Mouse (Mus musculus): Measurements from ENCODE around the gene Ssb. TPM values are rescaled to one million over a fixed set of nuclear protein-coding genes. Genes with fewer than 3 reads are reported as not detected.

Gene Ssb
- polyA plus RNA-seq, 1 experiment from 2014 or later, result 193 TPM

GRCm38 (mm10) chr2:69830116-69830515 lies 31.2 kb upstream of the Ssb start:
- H3K4me3 ChIP-seq, result no peak overlapping the region
- no peak overlapping the region for H3K4me2 ChIP-seq
- H3K9ac ChIP-seq, result no peak overlapping the region
- H3K27ac ChIP-seq (replicated peaks), result no peak overlapping the region
- peaks cover 84% of the 10 kb centered on the region for H3K36me3 ChIP-seq
- peaks cover 18% of the 10 kb centered on the region for H3K4me1 ChIP-seq
- no peak for ATAC-seq (ENCODE audit: extremely low read depth, insufficient number of reproducible peaks, low FRiP score, low TSS enrichment)
- no peaks in the 10 kb centered on the region for H3K27me3 ChIP-seq (replicated peaks)
- WGBS, result 71% methylated on average over 8 of the region's 8 CpGs
- H3K9me3 ChIP-seq, result no peaks in the 10 kb centered on the region

DNA sequence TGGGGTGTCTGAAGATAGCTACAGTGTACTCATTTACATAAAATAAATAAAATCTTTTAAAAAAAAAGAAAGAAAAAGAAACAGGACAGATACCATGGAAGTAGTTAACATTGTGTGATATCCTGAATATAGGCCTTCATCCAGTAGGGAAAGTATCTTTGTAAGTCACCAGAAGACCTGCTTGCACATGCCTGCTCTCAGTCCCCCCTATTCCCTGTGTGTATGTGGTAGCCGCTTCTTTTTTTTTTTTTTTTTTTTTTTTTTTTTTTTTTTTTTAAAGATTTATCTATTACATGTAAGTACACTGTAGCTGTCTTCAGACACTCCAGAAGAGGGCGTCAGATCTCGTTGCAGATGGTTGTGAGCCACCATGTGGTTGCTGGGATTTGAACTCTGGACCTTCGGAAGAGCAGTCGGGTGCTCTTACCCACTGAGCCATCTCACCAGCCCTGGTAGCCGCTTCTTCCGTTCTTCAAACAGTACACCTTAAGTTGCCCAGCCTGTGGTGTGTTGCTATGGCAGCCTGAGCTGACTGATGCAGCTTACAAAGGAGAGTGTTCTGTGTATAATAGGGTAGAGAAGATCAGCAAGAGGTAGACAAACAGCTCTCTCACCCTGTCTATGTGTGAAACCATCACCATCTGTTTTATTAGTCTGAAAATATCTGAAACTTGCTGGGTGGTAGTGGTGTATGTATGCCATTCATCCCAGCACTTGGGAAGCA lies 24.0 kb upstream of the Ssb start:
- 76% methylated on average over 7 of the region's 7 CpGs for WGBS
- no peaks in the 10 kb centered on the region for H3K4me1 ChIP-seq
- no peaks in the 10 kb centered on the region for H3K9me3 ChIP-seq
- peaks cover 48% of the 10 kb centered on the region for H3K36me3 ChIP-seq
- H3K4me2 ChIP-seq, result no peak overlapping the region
- H3K27ac ChIP-seq (replicated peaks), result no peak overlapping the region
- no peaks in the 10 kb centered on the region for H3K27me3 ChIP-seq (replicated peaks)
- H3K4me3 ChIP-seq, result no peak overlapping the region
- no peak for ATAC-seq (ENCODE audit: extremely low read depth, insufficient number of reproducible peaks, low FRiP score, low TSS enrichment)
- H3K9ac ChIP-seq, result no peak overlapping the region

DNA sequence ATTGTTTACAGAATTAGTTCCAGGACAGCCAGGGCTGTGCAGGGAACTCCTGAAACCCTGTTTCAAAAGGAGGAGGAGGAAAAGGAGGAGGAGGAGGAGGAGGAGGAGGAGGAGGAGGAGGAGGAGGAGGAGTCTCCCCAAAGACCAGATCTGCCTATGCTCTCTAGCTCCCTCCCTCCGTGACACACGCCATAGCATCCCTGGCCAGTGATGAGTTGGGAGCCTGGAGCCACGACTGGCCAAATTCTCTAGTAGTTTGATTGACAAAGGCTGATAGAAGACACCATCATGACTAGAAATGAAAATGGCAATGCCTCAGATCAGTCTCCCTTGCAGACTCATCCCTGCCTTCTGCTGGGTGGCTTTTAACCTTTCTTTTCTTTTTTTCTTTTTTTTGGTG lies 23.4 kb upstream of the Ssb start:
- Histone ChIP-seq H3K4me3 (no peak overlapping the region), H3K9me3 (no peaks in the 10 kb centered on the region), H3K4me2 (no peak overlapping the region), H3K4me1 (no peaks in the 10 kb centered on the region), H3K27ac (replicated peaks) (no peak overlapping the region), H3K27me3 (replicated peaks) (no peaks in the 10 kb centered on the region), H3K36me3 (peaks cover 42% of the 10 kb centered on the region), H3K9ac (no peak overlapping the region)
- 42% methylated on average over 3 of the region's 3 CpGs for WGBS
- no peak for ATAC-seq (ENCODE audit: extremely low read depth, insufficient number of reproducible peaks, low FRiP score, low TSS enrichment)

GRCm38 (mm10) chr2:69838707-69839106 lies 22.7 kb upstream of the Ssb start:
- Histone ChIP-seq H3K27me3 (replicated peaks) (no peaks in the 10 kb centered on the region), H3K9me3 (no peaks in the 10 kb centered on the region), H3K9ac (no peak overlapping the region), H3K4me1 (no peaks in the 10 kb centered on the region), H3K4me2 (no peak overlapping the region), H3K27ac (replicated peaks) (no peak overlapping the region), H3K36me3 (peaks cover 35% of the 10 kb centered on the region), H3K4me3 (no peak overlapping the region)
- no peak for ATAC-seq (ENCODE audit: extremely low read depth, insufficient number of reproducible peaks, low FRiP score, low TSS enrichment)

GRCm38 (mm10) chr2:69840261-69840660 lies 21.1 kb upstream of the Ssb start:
- no peaks in the 10 kb centered on the region for H3K9me3 ChIP-seq
- no peak overlapping the region for H3K4me3 ChIP-seq
- ATAC-seq (ENCODE audit: extremely low read depth, insufficient number of reproducible peaks, low FRiP score, low TSS enrichment), result no peak
- no peak overlapping the region for H3K27ac ChIP-seq (replicated peaks)
- no peak overlapping the region for H3K4me2 ChIP-seq
- no peak overlapping the region for H3K9ac ChIP-seq
- peaks cover 21% of the 10 kb centered on the region for H3K36me3 ChIP-seq
- H3K4me1 ChIP-seq, result no peaks in the 10 kb centered on the region
- H3K27me3 ChIP-seq (replicated peaks), result no peaks in the 10 kb centered on the region
- 36% methylated on average over 6 of the region's 6 CpGs for WGBS

DNA sequence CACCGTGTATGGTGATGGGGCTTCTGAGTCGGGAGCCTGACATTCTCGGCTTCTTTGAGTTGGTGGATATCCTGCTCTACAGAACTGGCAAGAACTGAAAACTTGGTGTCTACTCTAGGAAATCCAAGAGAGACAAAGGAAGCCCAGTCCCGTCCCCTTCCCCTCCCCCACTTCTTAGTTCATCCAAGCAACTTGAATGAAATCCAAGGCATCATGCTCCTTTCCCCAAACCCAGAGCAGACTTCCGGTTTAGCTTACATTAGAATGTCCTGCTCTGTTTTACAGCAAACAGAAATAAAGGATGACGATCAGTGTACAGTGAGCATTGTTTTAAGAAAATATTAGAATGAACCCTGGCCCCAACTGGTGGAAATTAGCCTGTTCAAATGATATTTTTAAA lies 12.1 kb upstream of the Ssb start:
- Histone ChIP-seq H3K27ac (replicated peaks) (peak overlapping the region; percentile 68; the same call in 1 of the 2 replicates), H3K4me2 (no peak overlapping the region), H3K27me3 (replicated peaks) (no peaks in the 10 kb centered on the region), H3K4me1 (no peaks in the 10 kb centered on the region), H3K36me3 (no peaks in the 10 kb centered on the region), H3K9ac (no peak overlapping the region), H3K4me3 (no peak overlapping the region), H3K9me3 (no peaks in the 10 kb centered on the region)
- no peak for ATAC-seq (ENCODE audit: extremely low read depth, insufficient number of reproducible peaks, low FRiP score, low TSS enrichment)
- 55% methylated on average over 6 of the region's 6 CpGs for WGBS

DNA sequence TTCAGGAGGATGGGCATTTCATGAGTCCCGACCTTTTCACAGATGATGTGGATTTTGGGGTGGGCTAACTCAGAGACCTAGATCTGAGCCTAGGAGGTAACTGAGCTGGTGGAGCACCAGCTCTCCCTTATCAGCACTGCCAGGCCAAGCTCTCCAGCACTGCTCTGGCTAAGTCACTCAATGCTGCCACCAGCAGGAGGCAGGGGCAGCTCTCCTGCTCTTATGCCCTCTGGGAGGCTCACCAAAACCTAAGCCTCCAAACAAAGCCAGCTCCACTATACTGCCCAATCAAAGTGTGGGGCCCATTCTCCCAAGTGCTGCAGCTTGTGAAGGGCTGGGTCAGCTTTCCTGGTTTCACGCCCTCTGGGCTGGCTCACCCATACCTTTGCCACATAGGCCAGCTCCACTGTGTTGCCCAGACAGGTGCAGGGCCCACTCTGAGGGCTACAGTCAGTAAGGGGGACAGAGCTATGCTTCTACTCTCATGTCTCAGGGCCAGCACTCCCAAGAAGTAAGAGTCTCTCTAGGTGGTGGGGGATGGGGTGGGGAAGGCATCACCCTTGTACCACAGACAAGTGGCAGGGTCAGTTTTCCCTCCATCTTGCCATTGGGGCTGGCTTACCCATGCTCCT lies 9.8 kb upstream of the Ssb start:
- H3K4me1 ChIP-seq, result no peaks in the 10 kb centered on the region
- H3K9ac ChIP-seq, result no peak overlapping the region
- no peak overlapping the region for H3K4me2 ChIP-seq
- WGBS, result 65% methylated on average over 2 of the region's 2 CpGs
- ATAC-seq (ENCODE audit: extremely low read depth, insufficient number of reproducible peaks, low FRiP score, low TSS enrichment), result no peak; the same call in 1 of the 2 replicates
- H3K27ac ChIP-seq (replicated peaks), result no peak overlapping the region
- H3K4me3 ChIP-seq, result no peak overlapping the region
- no peaks in the 10 kb centered on the region for H3K36me3 ChIP-seq
- no peaks in the 10 kb centered on the region for H3K27me3 ChIP-seq (replicated peaks)
- no peaks in the 10 kb centered on the region for H3K9me3 ChIP-seq

GRCm38 (mm10) chr2:69856392-69856791 lies 5.0 kb upstream of the Ssb start:
- Histone ChIP-seq H3K4me1 (peaks cover 3% of the 10 kb centered on the region; the same call in 1 of the 2 replicates), H3K27me3 (replicated peaks) (no peaks in the 10 kb centered on the region), H3K27ac (replicated peaks) (no peak overlapping the region), H3K36me3 (no peaks in the 10 kb centered on the region), H3K4me2 (no peak overlapping the region), H3K4me3 (no peak overlapping the region), H3K9me3 (no peaks in the 10 kb centered on the region), H3K9ac (no peak overlapping the region)
- ATAC-seq (ENCODE audit: extremely low read depth, insufficient number of reproducible peaks, low FRiP score, low TSS enrichment), result no peak
- WGBS, result 28% methylated on average over 8 of the region's 8 CpGs

DNA sequence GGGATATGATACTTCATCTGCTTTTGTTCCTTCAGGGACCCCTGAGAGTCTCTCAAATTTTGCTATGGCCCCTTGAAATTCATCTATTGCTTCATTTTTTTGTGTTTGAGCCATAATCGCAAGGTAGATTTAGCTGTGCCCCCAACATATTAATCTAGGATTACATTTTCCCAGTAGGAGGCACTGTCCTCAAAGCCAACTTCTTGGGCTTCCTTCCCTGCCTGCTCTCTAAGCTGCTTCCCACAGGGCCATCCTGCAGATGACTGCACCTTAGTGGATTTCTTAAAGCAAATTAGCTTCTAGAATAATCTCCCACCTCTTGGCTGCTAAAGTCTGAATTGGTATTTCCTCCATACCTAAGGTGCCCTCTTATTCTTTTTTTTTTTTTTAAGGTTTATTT lies 3.5 kb upstream of the Ssb start:
- Histone ChIP-seq H3K4me2 (no peak overlapping the region), H3K36me3 (no peaks in the 10 kb centered on the region), H3K9ac (no peak overlapping the region), H3K27me3 (replicated peaks) (no peaks in the 10 kb centered on the region), H3K9me3 (no peaks in the 10 kb centered on the region), H3K27ac (replicated peaks) (no peak overlapping the region), H3K4me1 (peaks cover 9% of the 10 kb centered on the region), H3K4me3 (no peak overlapping the region)
- 62% methylated on average over 1 of the region's 1 CpGs for WGBS
- ATAC-seq (ENCODE audit: extremely low read depth, insufficient number of reproducible peaks, low FRiP score, low TSS enrichment), result no peak

- peak overlapping the region; percentile 80 for H3K4me2 ChIP-seq
- 8% methylated on average over 13 of the region's 13 CpGs for WGBS
These were observed 350 bp upstream of the Ssb start for GRCm38 (mm10) chr2:69860972-69861452.

DNA sequence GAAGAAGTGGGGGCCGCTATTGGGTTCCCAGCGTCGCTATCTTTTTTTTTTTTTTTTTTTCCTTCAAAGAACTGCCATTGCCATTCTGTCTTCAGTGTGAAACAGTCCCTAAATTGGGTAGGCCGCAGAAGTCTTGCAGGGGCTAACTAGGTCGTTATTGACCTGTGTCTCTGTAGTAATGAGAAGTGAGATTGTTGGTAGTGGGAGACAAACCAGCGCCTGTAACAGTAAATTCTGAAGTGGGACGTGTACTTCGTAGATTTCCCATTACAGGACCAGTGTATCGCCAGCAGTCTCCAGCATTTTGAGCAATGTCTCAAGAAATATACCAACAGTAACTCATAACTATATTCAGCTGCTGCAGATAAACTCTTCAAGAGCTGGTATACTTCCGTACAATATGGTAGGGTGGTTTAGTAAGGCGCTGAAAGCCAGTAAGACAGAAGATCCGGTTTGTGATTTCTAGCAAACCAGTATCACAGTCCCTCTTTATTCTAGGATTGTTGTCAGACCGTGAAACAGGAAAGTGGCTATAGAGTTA lies 825 bp downstream of the Ssb start:
- Histone ChIP-seq H3K4me1 (peaks cover 27% of the 10 kb centered on the region), H3K9ac (peak overlapping the region; percentile 100), H3K36me3 (peaks cover 30% of the 10 kb centered on the region), H3K9me3 (no peaks in the 10 kb centered on the region), H3K27ac (replicated peaks) (peak overlapping the region; percentile 92), H3K27me3 (replicated peaks) (no peaks in the 10 kb centered on the region), H3K4me3 (peak overlapping the region; percentile 100), H3K4me2 (peak overlapping the region; percentile 80)
- no peak for ATAC-seq (ENCODE audit: extremely low read depth, insufficient number of reproducible peaks, low FRiP score, low TSS enrichment)
- WGBS, result 1% methylated on average over 13 of the region's 13 CpGs

More at GRCm38 (mm10) chr2:69860972-69861452, 350 bp upstream of the Ssb start:
- H3K4me1 ChIP-seq, result peaks cover 27% of the 10 kb centered on the region
- no peaks in the 10 kb centered on the region for H3K9me3 ChIP-seq
- peak overlapping the region; percentile 100 for H3K4me3 ChIP-seq
- peaks cover 18% of the 10 kb centered on the region for H3K36me3 ChIP-seq
- no peak for ATAC-seq (ENCODE audit: extremely low read depth, insufficient number of reproducible peaks, low FRiP score, low TSS enrichment)
- no peaks in the 10 kb centered on the region for H3K27me3 ChIP-seq (replicated peaks)
- peak overlapping the region; percentile 92 for H3K27ac ChIP-seq (replicated peaks)
- peak overlapping the region; percentile 100 for H3K9ac ChIP-seq
